Mouse (Mus musculus): ENCODE results near the gene Ap2b1. TPM values are rescaled to one million over a fixed set of nuclear protein-coding genes. Genes with fewer than 3 reads are reported as not detected.
"Not testable (repeated sequence)": the region's sequence is repeated elsewhere in the genome, so short reads cannot be mapped to it uniquely, and the experiment has no call there.

Ap2b1 gene
- 100 to 1,000 TPM; 370 TPM for total RNA-seq (2021)

DNA sequence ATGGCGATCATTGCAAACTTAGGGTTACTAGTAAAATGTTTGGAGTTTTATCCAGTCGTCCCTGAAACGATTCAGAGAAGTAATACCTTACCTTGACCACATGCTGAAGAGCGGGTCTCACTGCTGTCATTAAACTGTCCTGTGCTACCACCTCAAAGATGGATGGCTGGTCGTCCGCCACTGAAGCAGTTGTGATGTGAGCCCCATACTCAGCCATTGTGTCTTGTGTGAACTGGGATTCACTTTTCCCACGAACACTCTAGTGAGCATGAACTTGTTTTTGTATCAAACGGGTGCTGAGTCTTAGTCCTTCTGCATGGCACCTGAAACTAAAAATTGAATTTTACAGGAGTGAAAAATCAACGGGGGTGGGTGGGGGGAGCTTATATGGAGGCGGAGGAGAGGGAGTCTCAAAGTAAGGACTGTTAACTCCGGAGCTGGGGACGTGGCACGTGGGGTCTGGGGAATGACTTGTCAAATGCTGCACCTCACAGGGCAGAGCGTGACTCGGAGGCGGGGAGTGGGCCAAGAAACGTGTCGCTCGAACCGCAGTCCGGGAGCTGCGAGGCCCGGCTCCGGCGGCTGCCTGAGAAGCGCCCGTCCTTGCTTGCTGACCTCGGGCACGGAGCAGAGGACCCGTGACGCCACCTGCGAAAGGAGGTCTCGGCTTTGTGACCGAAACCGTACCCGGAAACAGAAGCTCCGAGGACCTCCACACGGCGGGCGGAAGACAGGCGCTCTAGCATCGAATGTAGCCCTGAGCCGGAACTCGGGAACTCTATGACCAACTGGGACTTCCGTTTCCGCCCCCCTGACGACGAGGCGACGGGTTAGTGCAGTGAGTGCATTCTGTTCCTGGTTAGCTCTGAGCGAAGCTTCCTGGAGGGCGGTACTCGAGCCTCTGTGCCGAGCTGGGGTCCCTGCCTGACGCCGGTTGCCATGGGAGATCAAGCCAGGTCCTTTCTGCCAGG lies at the start of gene Ap2b1:
TSS of gene Ap2b1 (plus strand) at position 800 of the 971 bp plus-strand sequence.
- peak; percentile 79 to 87 for DNase-seq (ENCODE audit: extremely low spot score in 1 of 2, low spot score in 1 of 2)

DNA sequence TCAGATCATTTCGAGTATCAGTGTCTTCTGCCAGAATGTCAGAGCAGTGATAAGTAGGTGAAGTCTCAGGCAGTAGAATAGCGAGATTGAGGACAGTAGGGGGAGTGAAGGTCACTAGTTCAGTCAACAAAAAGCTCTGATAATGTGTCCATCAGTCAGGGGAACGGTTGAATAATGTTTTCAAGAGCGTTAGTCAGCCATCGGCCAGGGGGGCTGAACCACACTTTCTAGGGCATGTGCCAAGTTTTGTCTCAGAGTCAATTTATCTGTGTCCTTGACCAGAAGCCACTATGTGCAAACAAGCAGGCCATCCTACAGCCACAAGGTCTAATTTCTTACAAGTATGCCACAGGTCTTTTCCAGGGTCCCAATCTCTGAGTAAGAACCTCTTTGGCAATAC lies 41.6 kb upstream of the Ap2b1 start:
- DNase-seq (ENCODE audit: extremely low spot score in 1 of 2, low spot score in 1 of 2) = not testable (repeated sequence)

DNA sequence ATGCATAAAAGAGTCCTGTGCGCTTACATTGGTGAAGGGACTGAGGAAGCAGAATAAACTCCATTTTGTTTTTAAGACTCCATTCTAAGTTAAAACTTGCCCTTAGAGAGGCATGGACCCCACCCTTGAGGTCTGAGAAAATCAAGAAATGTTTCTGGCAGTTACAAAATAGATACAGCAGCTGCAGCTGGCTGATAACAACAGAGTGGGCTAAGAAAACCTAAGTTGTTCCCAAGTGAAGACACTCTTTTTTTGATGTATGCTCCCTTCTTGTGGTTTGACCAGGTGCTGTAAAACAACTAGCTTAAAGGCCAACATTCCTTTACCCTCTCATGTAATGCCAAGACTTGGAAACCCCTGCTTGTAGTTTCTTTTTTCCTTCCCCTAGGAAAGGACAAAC lies 36.2 kb upstream of the Ap2b1 start:
- DNase-seq (ENCODE audit: extremely low spot score in 1 of 2, low spot score in 1 of 2) = no peak

DNA sequence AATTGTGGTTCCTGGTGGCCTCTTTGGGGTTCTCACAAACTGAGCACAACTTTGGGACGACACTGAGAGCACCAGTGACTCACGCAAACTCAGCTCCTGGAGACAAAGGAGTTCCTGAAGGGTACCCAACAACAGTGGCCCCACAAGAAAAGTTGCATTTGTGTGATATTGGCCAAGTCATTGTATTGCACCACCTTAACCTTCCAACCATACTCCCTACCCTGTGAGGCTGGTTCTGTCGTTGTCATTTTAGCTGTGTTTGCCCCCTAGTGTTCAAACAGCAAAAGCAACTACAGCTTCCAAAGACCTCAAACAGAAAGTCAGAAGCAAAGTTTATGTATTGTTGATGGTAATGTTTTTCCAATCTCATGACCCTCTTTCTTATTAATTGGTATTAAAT lies 35.7 kb upstream of the Ap2b1 start:
- DNase-seq (ENCODE audit: extremely low spot score in 1 of 2, low spot score in 1 of 2) = no peak

DNA sequence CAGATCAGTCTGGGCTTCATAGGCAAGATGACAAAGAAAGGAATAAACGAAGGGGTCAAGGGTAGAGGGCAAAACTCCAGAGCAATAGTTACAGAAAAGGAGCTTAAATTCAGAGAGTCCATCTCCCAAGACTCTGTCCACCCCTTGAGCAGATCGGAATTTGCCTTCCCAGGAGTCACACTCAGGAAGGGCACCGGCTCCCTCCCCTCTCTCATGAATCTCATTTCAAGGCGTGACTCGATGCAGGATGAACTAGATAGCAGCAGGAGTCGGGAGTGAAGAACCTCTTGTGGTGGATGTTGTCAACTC lies 28.0 kb upstream of the Ap2b1 start:
- no peak for DNase-seq (ENCODE audit: extremely low spot score in 1 of 2, low spot score in 1 of 2)

DNA sequence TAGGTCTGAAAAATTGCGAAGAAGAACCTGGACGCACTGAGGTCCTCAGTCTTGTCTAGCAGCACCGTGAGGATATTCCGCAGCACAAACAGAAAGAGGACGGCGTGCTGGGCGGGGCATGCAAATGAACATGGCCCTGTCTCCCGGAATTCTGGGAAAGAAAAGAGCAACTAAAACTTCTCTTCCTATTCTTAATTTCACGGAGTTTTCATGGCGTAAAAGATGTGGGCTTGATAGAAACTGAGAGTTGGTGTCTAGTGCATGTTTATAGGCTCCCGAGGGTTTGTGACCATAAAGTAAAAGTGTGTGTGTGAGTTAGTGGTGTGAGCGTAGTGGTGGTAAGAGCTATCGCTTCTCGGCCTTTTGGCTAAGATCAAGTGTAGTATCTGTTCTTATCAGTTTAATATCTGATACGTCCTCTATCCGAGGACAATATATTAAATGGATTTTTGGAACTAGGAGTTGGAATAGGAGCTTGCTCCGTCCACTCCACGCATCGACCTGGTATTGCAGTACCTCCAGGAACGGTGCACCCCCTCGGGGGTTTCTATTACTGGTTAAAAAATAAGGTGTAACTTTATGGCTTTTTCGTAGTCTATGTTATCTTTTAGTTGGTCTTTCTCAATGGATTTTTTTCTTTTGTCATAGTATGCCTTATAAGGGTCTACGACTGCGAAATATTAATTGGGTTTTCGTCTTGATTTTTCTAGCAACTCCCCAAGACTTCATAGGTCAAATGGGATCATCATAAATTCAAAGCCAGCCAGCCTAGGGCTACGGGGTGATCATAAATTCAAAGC lies 27.5 kb upstream of the Ap2b1 start:
- DNase-seq (ENCODE audit: extremely low spot score in 1 of 2, low spot score in 1 of 2) = peak; percentile 59 to 61

DNA sequence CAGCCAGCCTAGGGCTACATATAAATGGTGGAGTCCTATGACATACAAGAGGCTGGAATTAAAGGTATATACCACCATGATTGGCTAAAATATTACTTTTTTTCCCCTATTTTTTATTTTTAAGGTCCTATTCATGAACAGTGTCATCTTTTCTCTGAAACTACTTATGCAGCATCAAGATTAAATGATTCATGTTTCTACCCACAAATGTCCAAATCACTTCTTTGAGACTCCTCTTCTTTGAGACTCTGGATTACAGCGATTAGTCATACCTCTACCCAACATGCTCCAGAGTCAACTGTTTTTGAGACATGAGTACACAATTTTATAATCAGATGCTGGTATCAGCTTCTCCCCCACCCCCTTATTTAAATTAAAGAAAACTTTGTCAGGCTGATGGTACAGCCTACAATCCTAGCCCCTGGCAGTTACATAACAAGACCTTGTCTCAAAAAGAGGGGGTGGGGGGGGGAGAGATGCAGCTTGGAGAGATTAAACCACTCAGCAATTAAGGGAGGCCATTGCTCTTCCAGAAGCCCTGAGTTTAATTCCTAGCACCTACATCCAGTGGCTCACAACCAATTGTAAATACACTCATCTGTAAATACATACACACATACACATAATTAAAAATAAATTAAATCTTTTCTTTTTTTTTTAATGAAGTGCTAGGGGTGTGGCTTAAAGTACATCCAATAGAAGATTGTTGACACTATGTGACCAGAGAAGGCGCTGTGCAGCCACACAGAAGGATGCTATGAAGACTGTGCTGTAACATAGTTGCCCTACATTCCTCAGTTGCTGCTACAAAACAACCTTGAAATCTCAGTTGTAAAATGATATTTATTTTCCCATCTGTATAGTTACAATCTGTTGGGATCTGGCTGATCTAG lies 26.6 kb upstream of the Ap2b1 start:
- DNase-seq (ENCODE audit: extremely low spot score in 1 of 2, low spot score in 1 of 2) = no peak

DNA sequence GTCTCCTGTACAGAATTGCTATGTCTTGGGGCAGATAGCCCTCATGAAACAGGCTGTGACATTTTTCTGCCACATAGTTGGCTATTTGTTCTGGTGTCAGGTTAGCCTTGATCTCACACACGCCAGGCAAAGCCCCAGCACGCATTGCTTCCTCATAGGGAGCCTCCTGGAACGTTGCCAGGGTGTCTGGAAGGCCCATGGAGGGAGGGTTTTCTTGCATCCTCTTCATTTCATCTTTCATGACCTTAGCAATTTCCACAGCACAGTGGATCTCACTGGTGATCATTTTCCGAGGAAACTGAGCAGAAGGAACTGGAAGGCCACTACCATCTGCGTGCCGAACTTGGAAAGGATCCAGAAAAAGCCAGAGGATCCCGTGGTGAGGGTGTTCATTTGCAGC lies 22.6 kb upstream of the Ap2b1 start:
- no peak for DNase-seq (ENCODE audit: extremely low spot score in 1 of 2, low spot score in 1 of 2)

DNA sequence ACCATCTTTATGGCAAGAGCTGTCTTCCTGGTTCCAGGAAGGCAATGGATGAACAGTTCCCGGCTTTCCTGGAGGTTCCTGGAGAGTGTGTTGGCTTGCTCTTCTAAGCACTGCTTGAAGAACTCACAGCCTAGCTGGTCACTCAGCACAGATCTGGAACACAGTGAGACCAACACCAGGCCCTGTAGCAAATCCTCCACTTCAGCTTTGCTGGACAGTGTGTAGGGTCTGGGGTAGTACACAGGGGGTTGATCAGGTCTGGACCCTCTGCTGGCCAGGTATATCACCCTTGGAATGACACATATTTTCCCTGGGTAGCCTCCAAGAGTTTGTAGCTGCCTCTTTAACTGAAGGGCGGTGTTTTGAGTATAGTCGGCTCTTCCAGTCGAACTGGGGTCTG lies 19.8 kb upstream of the Ap2b1 start:
- no peak for DNase-seq (ENCODE audit: extremely low spot score in 1 of 2, low spot score in 1 of 2)

DNA sequence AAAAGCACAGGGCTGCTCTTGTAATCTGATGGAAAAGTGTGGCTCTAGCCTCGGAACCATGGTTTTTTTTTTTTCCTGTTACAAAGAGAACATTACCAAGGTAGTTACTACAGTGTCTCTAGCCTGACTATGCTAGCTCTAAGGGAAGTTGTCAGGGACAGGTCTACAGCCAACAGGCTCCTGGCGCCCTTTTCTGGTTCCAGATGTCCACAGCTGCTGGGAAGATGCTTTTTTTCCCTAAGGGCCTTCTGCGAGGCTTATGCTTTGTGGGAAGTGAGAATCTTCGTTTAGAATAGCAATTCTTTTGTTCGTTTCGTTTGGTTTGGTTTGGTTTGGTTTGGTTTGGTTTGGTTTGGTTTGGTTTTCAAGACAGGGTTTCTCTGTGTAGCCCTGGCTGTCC lies 19.1 kb upstream of the Ap2b1 start:
- DNase-seq (ENCODE audit: extremely low spot score in 1 of 2, low spot score in 1 of 2) = no peak

DNA sequence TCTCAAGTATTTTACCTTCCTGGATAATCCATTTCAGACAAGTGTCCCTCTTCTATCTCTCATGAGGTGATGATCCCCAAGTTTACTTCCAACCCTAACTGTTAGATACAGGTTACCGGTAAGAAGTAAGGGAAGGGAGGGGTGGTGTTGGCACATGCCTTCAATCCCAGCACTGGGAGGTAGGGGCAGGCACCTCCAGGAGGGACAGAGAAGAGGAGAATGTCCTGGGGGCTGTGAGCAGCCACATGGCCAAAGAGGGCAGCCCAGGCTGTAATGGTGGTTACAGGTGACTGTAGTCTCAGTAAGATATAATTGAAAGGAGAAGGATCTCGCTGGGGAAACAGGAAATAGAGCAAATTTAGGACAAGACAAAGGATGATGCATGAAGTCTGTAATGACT lies 16.7 kb upstream of the Ap2b1 start:
- no peak for DNase-seq (ENCODE audit: extremely low spot score in 1 of 2, low spot score in 1 of 2)

DNA sequence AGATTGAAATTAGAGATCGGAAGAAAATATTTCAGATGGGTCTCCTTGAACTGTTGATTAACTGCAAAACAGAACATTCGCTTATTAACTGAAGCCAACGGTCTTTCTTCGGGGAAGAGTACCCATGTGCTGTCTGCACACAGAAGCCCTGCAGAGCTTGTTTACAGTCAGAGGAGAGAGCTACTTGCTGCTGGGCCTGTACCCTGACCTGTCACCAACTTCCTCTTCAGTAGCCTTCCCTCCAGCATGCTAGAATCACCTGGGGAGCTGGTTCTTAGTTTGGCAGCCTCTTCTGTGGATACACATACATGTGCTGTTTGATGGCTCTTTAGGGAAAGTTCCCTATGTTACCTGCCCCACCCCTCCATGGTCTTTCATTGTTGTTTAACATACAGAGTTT lies 13.2 kb upstream of the Ap2b1 start:
- DNase-seq (ENCODE audit: extremely low spot score in 1 of 2, low spot score in 1 of 2) = no peak

DNA sequence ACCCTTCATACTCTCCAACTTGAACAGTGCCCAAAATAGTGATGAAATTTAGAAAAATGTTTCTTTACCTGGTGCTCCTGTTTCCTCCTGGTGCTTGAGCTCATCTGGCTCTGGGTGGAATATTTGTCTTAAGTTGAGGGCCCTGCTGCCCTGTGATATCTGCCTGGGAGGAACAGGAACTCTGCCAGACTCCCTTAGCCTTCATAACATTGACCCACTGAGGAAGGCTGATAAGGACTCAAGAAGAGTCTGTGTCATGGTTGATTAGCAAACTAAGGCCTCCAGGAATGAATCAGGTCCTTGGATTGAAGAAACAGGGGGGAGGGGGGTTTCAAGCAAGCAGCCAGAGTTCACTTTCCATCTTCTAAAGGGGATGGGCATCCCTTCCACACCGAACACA lies 12.3 kb upstream of the Ap2b1 start, which contains the start of gene Slfn14:
TSS of gene Slfn14 (minus strand) at position 161 of the 400 bp plus-strand sequence.
- DNase-seq (ENCODE audit: extremely low spot score in 1 of 2, low spot score in 1 of 2) = no peak

DNA sequence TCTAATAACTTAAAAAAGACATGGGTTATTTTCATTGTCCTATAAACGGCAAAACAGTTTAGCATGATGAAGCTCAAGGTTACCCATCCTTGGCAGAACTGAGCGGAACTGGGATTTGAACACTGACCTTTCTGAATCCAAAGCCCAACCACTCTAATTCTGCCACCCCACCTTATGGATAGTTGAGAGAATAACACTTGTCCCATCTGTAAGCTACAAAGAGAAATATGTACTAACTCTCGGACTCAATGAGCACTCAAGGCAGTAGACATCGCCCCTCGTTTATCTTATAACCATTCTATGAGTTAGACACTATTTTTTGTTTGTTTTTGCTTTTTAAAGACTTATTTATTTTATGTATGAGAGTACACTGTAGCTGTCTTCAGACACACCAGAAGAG lies 9.8 kb upstream of the Ap2b1 start:
- no peak for DNase-seq (ENCODE audit: extremely low spot score in 1 of 2, low spot score in 1 of 2)

DNA sequence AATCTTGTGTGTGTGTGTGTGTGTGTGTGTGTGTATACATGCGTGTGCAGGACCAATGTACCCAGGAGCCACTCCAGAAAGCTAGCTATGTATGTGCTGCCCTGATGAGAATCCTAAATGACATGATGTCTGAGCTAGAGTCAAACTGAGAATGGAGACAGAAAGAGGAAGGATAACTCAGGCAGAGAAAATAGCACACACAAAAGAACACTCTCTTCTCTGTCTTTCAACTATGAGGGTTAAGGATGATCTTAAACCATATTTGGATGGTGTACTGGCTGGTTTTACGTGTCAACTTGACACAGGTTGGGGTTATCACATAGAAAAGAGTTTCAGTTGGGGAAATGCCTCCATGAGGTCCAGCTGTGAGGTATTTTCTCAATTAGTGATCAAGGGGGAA lies 9.2 kb upstream of the Ap2b1 start:
- no peak for DNase-seq (ENCODE audit: extremely low spot score in 1 of 2, low spot score in 1 of 2)

DNA sequence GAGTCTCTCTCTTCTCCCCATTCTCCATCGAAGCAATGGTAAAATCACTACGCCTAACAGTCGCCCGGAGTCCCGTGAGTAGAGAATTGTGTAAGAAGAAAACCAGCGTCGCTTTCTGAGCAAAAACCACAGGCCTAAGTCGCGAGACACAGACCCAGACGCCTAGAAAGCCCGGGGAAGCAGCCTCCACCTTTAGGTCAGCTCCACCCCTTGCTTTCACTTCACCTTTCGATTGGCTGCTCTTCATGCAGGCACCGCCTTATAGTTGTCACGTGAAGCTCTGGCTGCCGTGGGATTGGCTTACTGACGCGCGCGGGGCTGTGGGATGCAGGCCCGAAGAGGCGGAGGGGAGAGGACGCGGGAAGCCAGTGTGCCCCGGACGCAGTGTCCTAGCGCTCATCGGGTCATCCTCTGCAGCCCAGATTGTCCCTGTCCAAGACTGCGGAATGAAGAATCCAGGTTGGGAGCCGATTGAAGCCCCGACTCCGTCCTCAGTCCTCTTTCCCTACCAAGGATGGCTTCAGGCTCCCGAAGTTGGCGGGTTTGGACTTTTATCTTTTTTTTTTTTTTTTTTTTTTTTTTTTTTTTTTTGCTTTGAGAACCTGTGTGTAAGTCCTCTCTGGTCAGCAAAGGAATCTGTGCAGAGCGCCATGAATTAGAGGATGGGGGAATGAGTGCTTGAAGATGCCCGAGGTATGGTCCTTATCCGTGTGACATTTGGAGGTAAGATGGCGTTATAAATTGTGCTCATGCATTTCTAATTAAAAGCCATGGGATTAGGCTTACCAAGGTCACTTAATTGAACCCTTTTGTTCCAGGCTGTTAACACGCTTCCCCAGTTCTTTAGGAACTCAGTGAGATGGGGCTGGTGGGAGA lies 7.2 kb upstream of the Ap2b1 start:
- DNase-seq (ENCODE audit: extremely low spot score in 1 of 2, low spot score in 1 of 2) = peak; percentile 75 to 80

DNA sequence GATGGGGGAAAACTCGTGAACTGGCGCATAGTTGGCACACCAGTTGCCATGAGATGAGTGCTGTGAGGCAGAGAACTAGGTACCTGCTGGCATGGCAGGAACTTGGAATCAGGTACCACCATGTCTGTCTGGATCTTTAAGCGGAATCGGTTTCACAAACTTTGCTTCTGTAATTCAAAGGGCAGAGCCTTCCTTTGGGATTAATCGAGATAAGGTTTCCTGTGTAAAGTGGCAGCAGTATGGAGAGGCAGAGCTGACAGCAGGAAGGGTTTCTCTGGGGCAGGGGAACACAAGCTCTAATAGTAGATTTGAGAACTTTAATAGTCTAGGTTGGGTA lies 6.6 kb upstream of the Ap2b1 start:
- peak in 1 of 2 experiments; percentile 8 for DNase-seq (ENCODE audit: extremely low spot score in 1 of 2, low spot score in 1 of 2)

DNA sequence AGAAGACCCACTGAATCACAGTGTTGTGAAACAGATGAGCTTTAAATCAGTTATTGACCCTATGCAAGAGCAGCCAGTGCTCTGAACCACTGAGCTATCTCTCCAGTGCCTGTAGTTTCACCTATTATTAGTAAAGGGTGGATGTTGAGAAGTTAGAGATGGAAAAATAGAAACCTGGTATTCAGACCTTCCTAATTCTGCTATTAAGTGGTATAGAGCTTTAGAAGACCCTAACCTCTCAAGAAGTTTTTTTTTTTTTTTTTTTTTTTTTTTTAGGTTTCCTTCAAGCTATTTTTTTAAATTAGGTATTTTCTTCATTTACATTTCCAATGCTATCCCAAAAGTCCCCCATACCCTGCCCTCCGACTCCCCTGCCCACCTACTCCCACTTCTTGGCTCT lies 5.6 kb upstream of the Ap2b1 start:
- DNase-seq (ENCODE audit: extremely low spot score in 1 of 2, low spot score in 1 of 2) = no peak

DNA sequence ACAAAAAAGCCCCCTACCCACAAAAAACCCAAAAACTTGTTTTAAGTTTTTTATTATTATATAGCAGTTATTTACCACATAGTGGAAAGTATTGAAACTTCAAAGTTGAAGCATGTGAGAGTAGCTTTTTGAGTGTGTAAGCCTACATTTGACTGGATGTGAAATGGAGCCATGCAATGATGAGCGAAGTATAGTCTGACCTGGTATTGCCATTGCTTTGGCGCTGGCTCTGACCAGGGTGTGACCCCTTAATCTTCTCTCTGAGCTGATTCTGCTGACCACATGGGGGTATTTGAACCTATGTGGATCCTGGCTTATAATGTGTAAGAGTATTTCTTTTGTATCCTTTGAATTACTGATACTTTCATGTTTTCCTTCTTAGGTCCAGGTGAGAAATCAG lies 4.7 kb upstream of the Ap2b1 start:
- no peak for DNase-seq (ENCODE audit: extremely low spot score in 1 of 2, low spot score in 1 of 2)

DNA sequence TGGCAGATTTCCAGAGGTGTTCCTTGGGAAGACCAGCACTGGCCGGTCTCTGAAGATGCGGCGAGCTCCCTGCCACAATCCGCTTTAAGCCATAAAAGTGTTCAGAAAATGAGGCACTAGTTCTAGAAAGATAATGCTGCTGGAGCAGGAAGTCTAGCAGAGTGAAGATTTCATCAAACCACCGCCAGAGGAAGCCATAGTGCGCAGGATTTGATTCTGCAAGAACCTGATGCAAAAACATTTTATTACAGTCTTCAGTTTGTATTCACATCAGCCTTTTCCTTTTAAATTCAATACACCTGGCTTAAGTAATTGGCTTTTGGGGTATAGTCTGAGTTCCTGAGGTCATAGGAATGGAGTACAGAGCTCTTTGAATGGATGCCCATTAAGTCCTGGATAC lies 1.0 kb upstream of the Ap2b1 start:
- DNase-seq (ENCODE audit: extremely low spot score in 1 of 2, low spot score in 1 of 2) = no peak

Data from layer of hippocampus, postnatal 25 days (tissue).